Mouse (Mus musculus) cerebellum, adult 9-10 months (tissue): ENCODE measurements at regions not wholly inside any gene's neighbourhood (a gene's known extent, or its start where the extent isn't known, plus 50 kb on each side); places are given as distances from the start of the nearest gene placed in this dataset.

Experiments used
- DNase-seq: peaks from one replicate; pipeline ENCODE4 v3.0.0; 2022

- no peak for DNase-seq
Observed at GRCm38 (mm10) chr5:73938450-73938849, 129.8 kb downstream of the Usp46 start.

GRCm38 (mm10) chr5:73942950-73943349 lies 125.3 kb downstream of the Usp46 start:
- peak; percentile 62 for DNase-seq

- no peak for DNase-seq
Observed at GRCm38 (mm10) chr5:73945671-73946070, 122.6 kb downstream of the Usp46 start.

GRCm38 (mm10) chr5:73946164-73946563 lies 122.1 kb downstream of the Usp46 start:
- DNase-seq, result no peak

GRCm38 (mm10) chr5:73948031-73948899 lies 120.0 kb downstream of the Usp46 start:
- DNase-seq, result no peak
